Mouse (Mus musculus) left cerebral cortex, adult 2 months (tissue): ENCODE results near the gene Cadm2. TPM values are rescaled to one million over a fixed set of nuclear protein-coding genes. Genes with fewer than 3 reads are reported as not detected.
A peak's percentile ranks its signal among the peaks of the same experiment; 100 is the strongest.

Experiments
- DNase-seq, 2 experiments: peaks; one replicate each; pipeline ENCODE4 v3.0.0; 2021 to 2022; ENCODE audit warnings: low spot score in 2 of 2, mixed read lengths in 1 of 2; ENCODE audit errors: extremely low spot score in 1 of 2
- H3K27ac ChIP-seq: fragments of 200-600 bp; 2 replicates; pipeline ENCODE4 v1.8.1; 2022
- H3K4me3 ChIP-seq: fragments of 200-600 bp; 2 replicates; pipeline ENCODE4 v1.8.1; 2022
- CTCF ChIP-seq: fragments of 200-600 bp; IDR thresholded peaks from 2 replicates; pipeline ENCODE4 v1.8.1; 2022; ENCODE audit warnings: antibody characterized with exemption, mild to moderate bottlenecking, moderate library complexity
- intact Hi-C: fragments of 180-260 bp; cut with DNase I; formaldehyde crosslinking; loops from one replicate; pipeline ENCODE4 v1.15.1; 2025
- long read RNA-seq, 2 experiments: library from polyadenylated mRNA; stranded (forward); transcript quantifications; one replicate each; pipeline ENCODE4 v2.0.0; 2021; ENCODE audit warnings: borderline mapping rate in 2 of 2
- total RNA-seq, 2 experiments: library from RNA; stranded (reverse); gene quantifications; 2 replicates each; pipeline ENCODE4 v1.2.3; 2021

Gene Cadm2
- 100 to 1,000 TPM; 230 to 245 TPM for total RNA-seq
- long read RNA-seq, experiment 1, partial matches to known transcripts: 13 of 31 reads
- long read RNA-seq, experiment 1, other reads (novel, unspliced or antisense): 18 of 31 reads
- long read RNA-seq, experiment 2, partial matches to known transcripts: 14 of 29 reads
- long read RNA-seq, experiment 2, other reads (novel, unspliced or antisense): 15 of 29 reads

GRCm38 (mm10) chr16:67620826-67621505 lies at the start of gene Cadm2:
Cadm2 (minus strand) TSS chr16:67620908.
- Histone ChIP-seq H3K27ac (peak within 1 kb of the TSS; percentile 90), H3K4me3 (peak within 1 kb of the TSS; percentile 90)
- no peak; the same call in 1 of the 2 replicates for TF ChIP-seq CTCF
- peak; percentile 91 to 95 for DNase-seq
- intact Hi-C loops: loop anchor here (1.0 to 10.0 kb wide), 2 partner anchors 347 to 1044 kb away; no protein-coding TSS in a partner anchor

GRCm38 (mm10) chr16:67646930-67647329 lies 26.2 kb upstream of the Cadm2 start:
- Histone ChIP-seq H3K27ac (no peak overlapping the region), H3K4me3 (no peak overlapping the region)
- DNase-seq: no peak
- no peak for TF ChIP-seq CTCF
- intact Hi-C loops: no loop called here

DNA sequence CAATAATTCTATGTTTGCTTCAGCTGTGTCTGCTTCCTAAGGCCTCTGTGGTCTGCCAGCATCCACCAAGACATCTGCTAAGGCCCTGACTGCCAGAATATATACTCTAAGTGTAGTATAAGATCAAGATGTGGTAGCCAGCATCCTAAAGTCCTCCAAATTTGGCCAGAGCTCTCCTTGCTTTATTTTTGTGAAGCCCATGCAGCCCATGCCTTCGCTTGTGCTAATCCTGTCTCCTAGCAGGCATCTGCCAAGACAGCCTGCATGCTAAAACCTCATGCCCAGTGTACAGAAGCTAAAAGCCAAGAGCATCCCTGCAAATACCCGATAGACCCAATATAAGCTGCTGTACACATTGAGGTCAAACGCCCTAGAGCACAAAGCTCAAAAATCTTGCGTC lies 22.9 kb upstream of the Cadm2 start:
- intact Hi-C loops: no loop called here
- H3K27ac ChIP-seq: no peak overlapping the region
- DNase-seq: peak in 1 of 2 experiments; percentile 11
- H3K4me3 ChIP-seq: no peak overlapping the region
- TF ChIP-seq CTCF: no peak

- intact Hi-C loops: loop anchor here (5.0 to 10.0 kb wide), 6 partner anchors 145 to 1045 kb away; no protein-coding TSS in a partner anchor
These were observed 564 bp downstream of the Cadm2 start for GRCm38 (mm10) chr16:67619906-67620781.

GRCm38 (mm10) chr16:67619416-67619815 lies 1.3 kb downstream of the Cadm2 start:
- intact Hi-C loops: loop anchor here (5.0 to 10.0 kb wide), 5 partner anchors 145 to 527 kb away; no protein-coding TSS in a partner anchor
- H3K4me3 ChIP-seq: peak overlapping the region; percentile 90
- no peak for TF ChIP-seq CTCF
- H3K27ac ChIP-seq: peak overlapping the region; percentile 90
- no peak for DNase-seq

More at GRCm38 (mm10) chr16:67619906-67620781, 564 bp downstream of the Cadm2 start:
- TF ChIP-seq CTCF: no peak; the same call in 1 of the 2 replicates
- H3K4me3 ChIP-seq: peak overlapping the region; percentile 90
- DNase-seq: peak; percentile 77 to 81
- H3K27ac ChIP-seq: peak overlapping the region; percentile 90

GRCm38 (mm10) chr16:67618817-67619216 lies 1.9 kb downstream of the Cadm2 start:
- DNase-seq: no peak
- Histone ChIP-seq H3K27ac (peak overlapping the region; percentile 90), H3K4me3 (peak overlapping the region; percentile 90)
- intact Hi-C loops: loop anchor here (5.0 to 10.0 kb wide), 5 partner anchors 144 to 527 kb away; no protein-coding TSS in a partner anchor
- no peak for TF ChIP-seq CTCF

GRCm38 (mm10) chr16:67617811-67618210 lies 2.9 kb downstream of the Cadm2 start:
- intact Hi-C loops: loop anchor here (5.0 to 10.0 kb wide), 5 partner anchors 143 to 526 kb away; no protein-coding TSS in a partner anchor
- Histone ChIP-seq H3K27ac (peak overlapping the region; percentile 90), H3K4me3 (peak overlapping the region; percentile 90)
- TF ChIP-seq CTCF: no peak
- peak; percentile 70 to 73 for DNase-seq

GRCm38 (mm10) chr16:67617256-67617655 lies 3.5 kb downstream of the Cadm2 start:
- DNase-seq: no peak

GRCm38 (mm10) chr16:67613876-67614275 lies 6.8 kb downstream of the Cadm2 start:
- DNase-seq: no peak
- no peak overlapping the region for H3K27ac ChIP-seq
- intact Hi-C loops: loop anchor here (10.0 kb wide), 4 partner anchors 139 to 409 kb away; no protein-coding TSS in a partner anchor
- H3K4me3 ChIP-seq: no peak overlapping the region
- peak; percentile 43 for TF ChIP-seq CTCF

More at GRCm38 (mm10) chr16:67617256-67617655, 3.5 kb downstream of the Cadm2 start:
- Histone ChIP-seq H3K27ac (peak overlapping the region; percentile 71), H3K4me3 (peak overlapping the region; percentile 26)
- intact Hi-C loops: loop anchor here (5.0 to 10.0 kb wide), 5 partner anchors 142 to 525 kb away; no protein-coding TSS in a partner anchor
- TF ChIP-seq CTCF: no peak

GRCm38 (mm10) chr16:67610904-67611681 lies 9.6 kb downstream of the Cadm2 start:
- Histone ChIP-seq H3K27ac (peak overlapping the region; percentile 91), H3K4me3 (peak overlapping the region; percentile 39)
- TF ChIP-seq CTCF: no peak
- no peak for DNase-seq
- intact Hi-C loops: loop anchor here (10.0 kb wide), 4 partner anchors 136 to 406 kb away; no protein-coding TSS in a partner anchor
